Mouse (Mus musculus) yolk sac, embryonic 10.5 days (tissue): Measurements from ENCODE around the gene Gcsh.
A peak's percentile ranks its signal among the peaks of the same experiment; 100 is the strongest.

Source experiments
- DNase-seq: peaks from one replicate; pipeline ENCODE4 v3.0.0-alpha.2; 2017; ENCODE audit warnings: low spot score

Gcsh gene

DNA sequence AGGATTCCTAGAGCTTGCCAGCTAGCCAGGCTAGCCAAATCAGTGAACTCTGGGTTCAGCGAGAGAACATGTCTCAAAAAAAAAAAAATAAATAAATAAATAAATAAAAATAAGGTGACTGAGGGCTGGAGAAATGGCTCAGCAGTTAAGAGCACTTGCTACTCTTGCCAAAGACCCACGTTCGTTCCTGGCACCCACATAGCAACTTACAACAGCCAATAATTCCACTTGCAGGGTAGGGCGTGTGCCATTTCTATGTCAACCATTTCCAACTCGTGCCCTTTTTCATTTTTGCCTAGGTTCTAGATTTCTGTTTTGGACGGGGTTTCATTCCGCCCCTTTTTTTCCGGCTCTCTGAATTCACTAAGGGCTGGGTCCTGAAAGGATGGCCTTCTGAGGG is 15.3 kb downstream of the Gcsh start:
- no peak for DNase-seq

DNA sequence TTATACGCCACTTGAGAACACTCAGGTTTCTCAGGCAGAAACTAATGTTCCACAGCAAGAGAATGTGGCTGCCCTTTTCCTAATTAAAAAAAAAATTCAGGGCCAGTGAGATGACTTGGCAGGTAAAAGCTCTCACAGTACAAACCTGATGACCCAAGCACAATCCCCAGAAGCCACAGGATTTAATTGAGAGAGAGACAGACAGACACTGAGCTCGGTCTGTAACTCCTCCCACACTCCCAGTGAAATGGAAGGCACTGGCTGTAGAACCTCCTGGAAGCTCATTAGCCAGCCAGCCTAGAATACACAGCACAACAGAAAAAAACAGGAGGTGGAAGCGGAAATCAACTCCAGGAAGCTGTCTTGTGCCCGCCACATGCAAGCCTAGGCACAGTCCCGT is 17.7 kb downstream of the Gcsh start:
- no peak for DNase-seq

DNA sequence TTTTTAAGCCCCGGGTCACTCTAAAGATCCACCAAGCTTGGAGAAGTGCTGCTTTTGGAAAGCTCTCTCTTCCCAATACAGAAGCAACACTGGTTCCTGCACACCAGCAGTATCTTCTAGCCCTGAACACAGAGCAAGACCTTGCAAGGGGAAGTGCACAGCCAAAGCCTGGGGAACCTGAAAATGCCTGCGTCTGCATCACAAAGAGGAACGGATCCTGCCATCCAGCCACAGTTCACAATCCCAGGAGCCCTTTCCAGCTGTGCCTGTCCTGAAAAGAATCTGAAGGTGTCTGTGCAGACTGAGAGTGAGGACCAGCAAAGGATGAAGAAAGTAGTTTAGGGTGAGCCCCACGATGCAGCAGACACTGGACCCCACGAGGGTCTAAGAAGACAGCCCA is 18.3 kb downstream of the Gcsh start:
- DNase-seq: no peak

DNA sequence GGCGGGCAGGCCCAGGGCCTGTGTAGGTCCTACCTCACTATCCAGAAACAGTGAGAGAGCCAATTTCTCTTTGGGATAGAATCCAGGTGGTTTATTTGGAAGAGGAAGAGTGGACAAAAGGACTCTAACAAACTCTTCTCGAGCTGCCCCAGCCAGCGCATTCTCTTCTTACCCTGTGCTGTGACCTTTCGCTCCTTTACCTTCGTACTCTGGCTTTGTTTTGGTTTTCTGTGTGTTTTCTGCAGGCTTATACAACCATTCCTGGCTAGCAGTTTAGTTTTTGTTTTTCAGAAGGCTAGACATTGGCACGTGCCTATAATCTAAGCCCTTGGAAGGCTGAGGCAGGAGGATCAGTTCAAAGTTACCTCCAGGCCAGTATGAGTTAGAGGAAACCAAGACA is 23.8 kb downstream of the Gcsh start:
- DNase-seq: peak; percentile 32

DNA sequence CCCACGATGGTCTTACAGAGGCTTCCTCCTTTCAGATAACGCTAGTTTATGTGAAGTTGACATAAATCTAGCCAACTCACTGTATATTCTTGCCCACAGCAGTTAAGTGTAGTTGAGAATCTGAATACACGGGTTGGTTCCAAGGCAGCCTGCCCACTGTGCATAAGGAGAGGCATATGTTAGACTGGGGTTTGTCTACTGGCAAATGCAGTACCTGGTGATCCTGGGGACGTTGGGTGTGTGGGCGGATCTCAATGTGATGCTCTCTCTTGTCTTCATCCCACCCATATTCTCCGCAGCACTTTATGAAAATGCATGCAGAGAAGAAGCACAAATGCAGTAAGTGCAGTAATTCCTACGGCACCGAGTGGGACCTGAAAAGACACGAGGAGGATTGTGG is 38.9 kb downstream of the Gcsh start:
- DNase-seq: no peak

DNA sequence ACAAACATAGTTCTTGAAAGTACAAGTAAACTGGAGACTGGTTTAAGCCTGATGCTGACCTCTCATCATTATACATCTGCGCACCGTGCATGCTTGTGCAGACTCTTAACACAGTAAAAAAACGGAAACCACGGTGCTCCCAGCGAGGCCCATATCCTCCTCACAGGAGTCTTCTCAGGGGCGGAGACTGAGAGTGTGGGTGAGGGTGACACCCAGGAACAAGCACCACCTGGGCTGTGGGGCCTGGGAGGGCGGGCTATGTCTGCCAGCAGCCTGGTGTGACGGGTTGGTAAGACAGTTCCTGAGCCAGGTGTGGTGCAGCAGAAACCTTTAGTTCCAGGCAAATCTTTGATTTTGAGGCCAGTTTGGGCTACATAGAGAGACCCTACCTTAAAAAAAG is 40.9 kb downstream of the Gcsh start:
- DNase-seq: no peak

DNA sequence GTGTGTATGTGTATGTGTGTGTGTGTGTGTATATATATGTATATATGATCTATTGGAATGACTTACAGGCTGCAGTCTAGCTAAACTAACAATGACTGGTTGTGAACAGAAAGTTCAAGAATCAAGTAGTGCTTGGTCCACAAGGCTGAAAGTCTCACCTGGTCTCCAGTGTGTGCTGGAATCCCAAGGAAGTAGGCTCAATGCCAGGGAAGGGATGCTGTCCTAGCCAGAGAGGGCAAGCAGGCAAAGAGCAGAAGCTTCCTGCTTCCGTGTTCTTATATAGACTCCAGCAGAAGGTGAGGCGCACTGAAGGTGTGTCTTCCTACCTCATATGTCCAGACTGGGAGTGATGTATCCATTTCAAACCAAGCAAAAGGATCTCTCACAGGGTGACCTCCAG is 41.6 kb downstream of the Gcsh start:
- no peak for DNase-seq

DNA sequence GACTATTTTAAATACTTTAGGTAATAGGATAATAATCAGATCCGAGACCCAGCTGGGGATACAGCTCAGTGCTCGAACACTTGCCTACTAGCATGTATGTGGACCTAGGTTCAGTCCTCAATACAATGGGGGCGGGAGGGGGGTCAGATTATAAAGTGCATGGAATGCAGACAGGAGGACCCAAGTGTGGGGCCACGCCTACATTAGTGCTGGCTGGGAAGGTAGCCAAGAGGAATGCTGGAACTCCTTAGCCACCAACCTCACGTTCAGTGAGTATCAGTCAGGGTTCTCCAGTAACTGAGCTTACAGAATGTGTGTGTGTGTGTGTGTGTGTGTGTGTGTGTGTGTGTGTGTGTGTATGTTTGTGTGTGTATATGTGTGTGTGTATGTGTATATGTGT is 42.0 kb downstream of the Gcsh start:
- no peak for DNase-seq

DNA sequence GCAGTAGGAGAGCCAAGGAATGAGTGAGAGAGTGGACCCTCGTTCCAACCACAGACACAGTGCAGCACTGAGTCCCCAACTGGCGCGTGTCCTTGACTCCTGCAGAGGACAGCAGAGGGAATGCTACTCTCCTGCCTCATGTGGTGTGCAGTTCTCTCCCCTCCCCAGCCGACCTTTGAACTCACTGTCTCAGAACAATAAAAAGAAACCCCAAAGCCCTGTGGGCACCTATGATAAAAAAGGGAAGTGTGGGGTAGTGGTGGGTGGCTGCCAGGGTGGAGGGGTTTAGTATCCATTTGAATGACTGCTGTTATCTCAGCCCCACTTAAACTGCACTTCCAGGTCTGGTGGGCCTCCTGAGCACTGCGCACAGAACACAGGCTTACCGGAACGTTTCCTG is 45.7 kb downstream of the Gcsh start:
- peak; percentile 53 for DNase-seq

DNA sequence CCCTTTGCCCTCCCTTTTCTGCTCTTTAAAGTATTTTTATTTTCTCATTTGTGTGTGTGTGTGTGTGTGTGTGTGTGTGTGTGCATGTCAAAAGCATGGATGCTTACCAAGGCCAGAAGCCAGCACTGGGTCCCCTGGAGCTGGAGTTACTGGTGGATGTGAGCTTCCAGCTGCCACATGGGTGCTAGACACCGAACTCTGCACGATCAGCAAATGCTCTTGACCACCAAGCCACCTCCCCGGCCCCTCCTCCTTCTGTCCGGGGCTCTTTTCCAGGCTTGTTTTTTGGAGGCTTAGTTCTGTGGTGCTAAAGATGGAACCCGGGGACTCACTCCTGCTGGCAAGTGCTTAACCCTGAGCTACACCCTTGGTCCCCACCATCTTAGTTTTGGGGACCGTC is 46.5 kb downstream of the Gcsh start:
- DNase-seq: no peak

DNA sequence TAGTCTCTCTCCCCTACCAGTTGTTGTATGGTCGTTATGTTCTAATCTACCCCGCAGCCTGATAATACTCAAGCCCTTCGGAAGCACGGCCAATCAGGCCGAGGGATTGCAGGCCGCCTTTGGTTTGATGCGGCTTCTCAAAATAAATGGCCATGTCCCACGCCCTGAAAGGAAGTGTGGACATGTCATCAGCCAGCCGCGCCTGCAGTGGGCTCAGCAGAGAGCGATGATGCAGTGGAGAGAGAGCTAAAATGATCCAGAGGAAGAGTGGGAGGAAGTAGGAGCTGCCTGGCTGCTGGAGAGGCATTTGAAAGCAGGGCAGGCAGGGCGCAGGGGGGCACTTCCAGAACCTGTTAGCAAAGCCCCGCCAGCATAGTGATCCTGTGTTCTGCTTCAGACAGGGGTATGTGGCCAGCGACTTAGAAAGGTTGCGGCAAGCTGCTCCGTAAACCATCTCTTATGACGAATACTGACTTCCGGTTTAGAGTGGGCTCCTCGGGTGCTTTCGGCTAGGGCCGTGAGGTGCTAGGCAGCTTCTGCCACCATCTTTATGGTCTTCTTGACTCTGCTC is 47.0 kb downstream of the Gcsh start:
- DNase-seq: no peak

DNA sequence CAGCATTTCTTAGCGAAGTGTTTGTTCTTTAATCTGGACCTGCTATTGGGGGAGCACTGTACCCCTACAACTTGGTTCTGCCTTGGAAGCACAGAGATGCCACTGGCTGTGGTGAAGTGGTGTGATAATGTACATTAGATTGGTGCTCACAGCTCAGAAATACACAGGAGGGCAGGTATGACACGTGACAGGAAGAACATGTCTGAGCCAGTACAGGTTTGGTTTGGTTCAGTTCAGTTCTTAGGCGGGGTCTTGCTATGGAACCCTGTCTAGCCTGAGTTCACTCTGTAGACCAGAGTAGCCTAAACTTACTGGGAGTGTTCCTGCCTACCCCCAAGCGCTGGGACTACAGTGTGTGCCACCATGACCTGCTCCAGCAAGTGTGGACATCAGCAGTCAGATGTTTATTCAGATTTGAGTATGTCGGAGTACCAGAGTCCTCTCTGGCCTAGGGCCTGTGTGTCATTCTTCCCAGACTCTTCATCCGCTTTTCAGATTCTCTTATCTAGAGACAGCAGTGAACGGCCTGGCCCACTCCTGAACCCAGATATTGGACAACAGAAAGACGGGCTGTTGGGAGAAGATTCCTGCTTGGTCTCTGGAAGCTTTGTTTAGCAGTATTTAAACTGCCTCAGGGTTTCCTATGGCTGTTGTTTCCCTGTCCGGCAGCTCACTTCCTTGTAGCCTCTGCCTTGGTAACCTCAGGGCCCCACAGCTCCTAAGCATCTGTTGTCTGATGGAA is 48.0 kb downstream of the Gcsh start:
- DNase-seq: no peak

DNA sequence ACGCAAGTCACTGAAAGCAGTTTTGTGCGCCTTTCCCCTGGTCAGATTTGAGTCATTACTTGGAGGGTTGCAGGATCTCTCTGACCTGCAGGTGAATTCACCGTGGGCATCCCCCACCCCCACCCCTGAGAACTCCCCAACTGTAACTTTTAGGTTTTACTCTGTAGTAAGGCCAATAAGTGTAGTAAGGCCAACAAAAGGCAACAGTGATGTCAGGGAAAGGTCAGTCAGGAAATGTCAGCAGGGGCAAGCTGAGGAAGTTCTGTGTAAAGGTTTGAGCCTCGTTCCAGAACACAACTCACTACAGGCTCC is 49.0 kb downstream of the Gcsh start:
- no peak for DNase-seq

DNA sequence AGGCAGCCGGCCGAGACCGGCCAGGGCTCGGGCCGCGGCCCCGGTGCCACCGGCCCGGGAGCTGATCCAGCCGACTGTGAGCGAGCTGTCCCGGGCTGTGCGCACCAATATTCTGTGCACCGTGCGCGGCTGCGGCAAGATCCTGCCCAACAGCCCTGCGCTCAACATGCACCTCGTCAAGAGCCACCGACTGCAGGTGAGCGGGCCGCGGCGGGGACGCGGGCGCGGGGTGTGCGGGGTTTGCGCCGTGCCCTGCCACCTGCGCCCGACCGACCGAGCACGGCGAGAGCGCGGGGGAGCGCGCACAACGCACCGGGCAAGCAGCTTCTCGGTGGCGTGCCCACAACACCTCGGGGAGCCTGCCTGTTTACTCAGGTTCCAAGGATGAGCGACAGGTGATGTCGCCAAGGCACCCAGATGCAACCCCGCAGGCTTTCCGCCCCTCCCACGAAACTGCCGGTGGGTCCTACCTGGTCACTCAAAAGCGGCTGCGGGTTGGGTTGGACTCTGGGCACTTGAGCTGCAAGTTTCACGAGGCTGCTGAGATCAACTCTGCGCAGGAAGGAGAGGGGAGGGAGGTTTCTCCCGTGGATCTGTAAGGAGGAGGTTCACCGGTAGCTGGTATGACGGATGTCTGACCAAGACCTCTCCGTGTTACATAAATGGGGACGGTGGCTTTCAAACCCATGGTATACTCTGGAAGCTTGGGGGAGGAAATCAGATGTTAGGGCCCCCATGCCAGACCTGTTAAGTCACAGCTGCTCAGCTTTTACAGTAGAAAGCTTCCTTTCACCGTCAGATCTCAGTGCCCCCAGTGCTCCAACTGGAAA is 49.6 kb downstream of the Gcsh start:
- peak; percentile 32 for DNase-seq

DNA sequence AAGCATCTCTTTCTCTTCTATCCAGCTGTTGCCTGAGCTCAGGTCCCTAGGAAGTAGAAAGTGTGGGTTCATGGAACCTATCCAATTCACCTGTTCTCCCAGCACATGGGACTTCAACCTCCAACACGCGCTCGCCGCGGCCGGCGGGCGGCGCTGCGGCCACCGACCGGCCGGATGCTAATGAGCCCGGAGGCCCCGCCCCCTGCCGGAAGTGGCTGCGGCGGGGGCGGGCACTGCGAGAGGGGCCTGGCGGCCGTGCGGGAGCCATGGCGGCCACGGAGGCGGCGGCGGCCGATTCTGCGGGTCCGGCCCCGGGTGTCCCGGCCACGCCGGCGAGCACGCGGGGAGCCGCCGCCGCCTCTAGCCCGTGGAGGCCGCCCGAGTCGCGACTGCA is 50.2 kb downstream of the Gcsh start, which contains the start of gene Atmin:
Atmin (plus strand) TSS at position 233 of the 394 bp plus-strand sequence.
- DNase-seq: peak; percentile 76

DNA sequence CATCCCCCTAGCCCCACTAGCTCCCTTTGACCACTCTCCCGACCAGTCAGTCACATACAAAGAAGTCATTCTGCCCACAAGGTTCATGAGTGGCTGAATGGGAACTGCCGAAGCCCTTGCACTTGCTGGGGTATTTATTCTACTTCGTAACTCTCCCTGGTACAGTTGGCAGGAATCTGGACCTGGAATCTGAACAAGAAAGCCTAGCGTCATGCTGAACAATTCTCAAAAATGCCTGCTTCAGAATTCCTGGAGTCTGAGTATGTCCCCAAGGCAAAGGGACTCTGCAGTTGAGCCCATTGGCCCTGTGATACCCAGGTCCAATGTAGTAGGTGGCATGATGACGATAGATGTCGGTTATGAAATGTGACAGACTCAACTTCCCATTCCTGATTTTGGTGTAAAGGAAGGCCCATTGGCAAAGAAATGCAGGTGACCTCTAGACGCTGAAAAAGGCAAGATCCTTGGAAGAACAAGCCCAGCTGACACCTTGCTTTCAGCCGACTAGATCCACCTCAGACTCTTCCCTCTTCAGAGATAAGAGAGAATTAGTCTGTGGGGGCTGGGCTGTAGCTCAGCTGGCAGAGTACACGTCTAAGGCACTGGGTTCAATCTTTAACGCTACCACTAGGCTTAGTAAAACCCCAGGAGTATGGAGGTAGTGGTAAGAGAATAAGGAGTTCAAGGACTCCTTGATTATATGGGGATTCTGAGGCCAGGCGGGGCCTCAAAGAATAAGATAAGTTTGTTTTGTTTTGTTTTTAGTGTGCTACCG is 50.9 kb downstream of the Gcsh start:
- DNase-seq: peak; percentile 32

DNA sequence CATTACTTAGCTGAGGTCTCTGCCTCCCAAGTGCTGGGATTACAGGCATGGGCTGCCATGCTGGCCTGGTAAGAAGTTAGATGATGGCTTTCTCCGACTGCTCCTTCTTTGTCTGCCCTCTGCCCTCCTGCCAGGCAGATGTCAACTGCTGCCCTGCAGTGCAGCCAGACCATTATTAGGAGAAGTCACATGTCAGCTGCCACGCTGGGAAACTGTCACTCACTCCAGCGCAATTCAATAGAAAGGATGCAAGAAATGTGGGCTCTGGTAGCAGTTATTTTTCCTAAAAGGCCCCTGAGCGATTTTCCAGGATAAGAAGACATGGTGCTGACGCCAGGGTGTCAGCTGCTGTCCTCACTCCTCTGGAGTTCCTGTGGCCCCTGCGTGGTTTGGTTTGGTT is 57.8 kb downstream of the Gcsh start:
- DNase-seq: no peak

DNA sequence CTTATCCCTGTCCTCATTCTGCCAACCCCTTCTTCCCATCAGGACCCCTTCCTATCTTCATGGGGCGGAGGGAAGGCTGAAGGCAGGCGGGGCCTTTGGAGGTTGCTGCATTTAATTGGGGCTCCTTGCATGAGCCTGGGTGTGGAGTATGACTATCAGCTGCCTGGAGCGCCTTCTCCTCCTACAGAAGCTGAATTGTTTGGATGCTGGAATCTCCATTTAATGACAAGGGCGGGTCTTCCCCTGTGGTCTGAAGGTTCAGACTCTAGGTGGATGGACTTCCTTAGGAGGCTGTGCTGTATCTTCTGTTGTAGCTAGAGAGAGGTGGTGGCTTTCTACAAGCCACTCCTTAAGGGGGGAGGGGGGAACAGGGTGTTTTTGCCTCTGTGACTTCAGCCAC is 58.4 kb downstream of the Gcsh start:
- DNase-seq: no peak
